Mouse (Mus musculus) small intestine, adult 2 months (tissue): Measurements from ENCODE around the gene Stub1. TPM values are rescaled to one million over a fixed set of nuclear protein-coding genes. Genes with fewer than 3 reads are reported as not detected.
"Not testable (repeated sequence)": the region's sequence is repeated elsewhere in the genome, so short reads cannot be mapped to it uniquely, and the experiment has no call there.

Experiments
- H3K27ac ChIP-seq: fragments of 200-500 bp; 2 replicates; pipeline ENCODE4 v1.5.1; 2012; ENCODE audit warnings: low read depth, low read length, control low read depth, inconsistent platforms; ENCODE audit not compliant: insufficient read depth
- H3K27me3 ChIP-seq: fragments of 200-500 bp; 2 replicates; pipeline ENCODE4 v1.6.1; 2012; ENCODE audit warnings: mild to moderate bottlenecking, moderate library complexity, low read length, inconsistent platforms; ENCODE audit not compliant: control insufficient read depth, insufficient read depth
- H3K36me3 ChIP-seq: fragments of 200-500 bp; 2 replicates; pipeline ENCODE4 v1.6.1; 2012; ENCODE audit warnings: mild to moderate bottlenecking, low read length, control low read depth, inconsistent platforms; ENCODE audit not compliant: control insufficient read depth, insufficient read depth
- H3K4me1 ChIP-seq: fragments of 200-500 bp; 2 replicates; pipeline ENCODE4 v1.6.1; 2012; ENCODE audit warnings: low read length, inconsistent platforms, mixed read lengths; ENCODE audit not compliant: control insufficient read depth, insufficient read depth, insufficient read length
- H3K4me3 ChIP-seq: fragments of 200-500 bp; 2 replicates; pipeline ENCODE4 v1.5.1; 2012; ENCODE audit warnings: low read depth, mild to moderate bottlenecking, control low read depth, inconsistent platforms, low read length, moderate library complexity
- CTCF ChIP-seq: fragments of 200-500 bp; IDR thresholded peaks from 2 replicates; pipeline ENCODE4 v1.5.1; 2012; ENCODE audit warnings: low read depth, mild to moderate bottlenecking, control low read depth, inconsistent platforms, low read length, moderate library complexity, mixed read lengths; ENCODE audit not compliant: insufficient replicate concordance, insufficient read length; ENCODE audit errors: extremely low read depth
- POLR2A ChIP-seq: fragments of 200-500 bp; IDR thresholded peaks from 2 replicates; pipeline ENCODE4 v1.6.1; 2012; ENCODE audit warnings: low read depth, mild to moderate bottlenecking, control low read depth, inconsistent platforms, low read length, moderate library complexity
- WGBS: fragments of 180-500 bp; shearing (Covaris S2); methylation state at CpG from one replicate; pipeline ENCODE4 v1.1.7; 2018; 5-methylcytosine and 5-hydroxymethylcytosine counted together
- polyA plus RNA-seq: library from polyadenylated mRNA; depleted of rRNA; stranded (reverse); fragments of >200 nt; gene quantifications from 2 replicates; pipeline ENCODE4 v1.2.3, GENCODE M21; 2012

Stub1 gene
- polyA plus RNA-seq, 1 experiment = 141 TPM

- no peak overlapping the region for H3K4me3 ChIP-seq
- 44% methylated on average over 5 of the region's 5 CpGs for WGBS
These were observed 25.2 kb downstream of the Stub1 start for GRCm38 (mm10) chr17:25808028-25808427.

GRCm38 (mm10) chr17:25807452-25807851, 25.8 kb downstream of the Stub1 start:
- H3K27me3 ChIP-seq = peaks cover 24% of the 10 kb centered on the region
- H3K36me3 ChIP-seq, H3K4me3 ChIP-seq, H3K27ac ChIP-seq, H3K4me1 ChIP-seq: not testable (repeated sequence)
- 36% methylated on average over 2 of the region's 2 CpGs for WGBS

More at GRCm38 (mm10) chr17:25808028-25808427, 25.2 kb downstream of the Stub1 start:
- Histone ChIP-seq H3K27ac (no peak overlapping the region), H3K4me1 (peaks cover 3% of the 10 kb centered on the region), H3K27me3 (peaks cover 19% of the 10 kb centered on the region), H3K36me3 (no peaks in the 10 kb centered on the region)
- TF ChIP-seq POLR2A = no peak
- no peak for TF ChIP-seq CTCF

- Histone ChIP-seq H3K4me1 (peaks cover 3% of the 10 kb centered on the region), H3K27me3 (peaks cover 24% of the 10 kb centered on the region), H3K4me3 (no peak overlapping the region), H3K27ac (no peak overlapping the region), H3K36me3 (no peaks in the 10 kb centered on the region)
- no peak for TF ChIP-seq CTCF
- no peak for TF ChIP-seq POLR2A
- 69% methylated on average over 4 of the region's 4 CpGs for WGBS
These were observed 26.7 kb downstream of the Stub1 start for GRCm38 (mm10) chr17:25806507-25806906.

- WGBS = 8% methylated on average over 10 of the region's 10 CpGs
- Histone ChIP-seq H3K4me1 (no peaks in the 10 kb centered on the region), H3K36me3 (no peaks in the 10 kb centered on the region), H3K27ac (no peak overlapping the region), H3K27me3 (0 out of 2 replicates have a peak, but pooled peaks cover 8% of the 10 kb centered on the region), H3K4me3 (no peak overlapping the region)
- TF ChIP-seq POLR2A (no peak), CTCF (no peak)
These were observed 30.2 kb downstream of the Stub1 start for GRCm38 (mm10) chr17:25802825-25803517.

- WGBS = 5% methylated on average over 6 of the region's 6 CpGs
- peak; percentile 78; the same call in 1 of the 2 replicates for TF ChIP-seq CTCF
- TF ChIP-seq POLR2A = no peak
- Histone ChIP-seq H3K27ac (no peak overlapping the region), H3K4me3 (no peak overlapping the region), H3K36me3 (no peaks in the 10 kb centered on the region), H3K4me1 (peaks cover 5% of the 10 kb centered on the region), H3K27me3 (0 out of 2 replicates have a peak, but pooled peaks cover 8% of the 10 kb centered on the region)
These were observed 32.2 kb downstream of the Stub1 start for GRCm38 (mm10) chr17:25801029-25801428.

- no peak within 1 kb of the TSS for H3K27ac ChIP-seq
These were observed 36.2 kb downstream of the Stub1 start, which contains the start of gene Metrn for GRCm38 (mm10) chr17:25796951-25797369. TSS of gene Metrn (minus strand) at chr17:25797136.

GRCm38 (mm10) chr17:25796211-25796771, 36.9 kb downstream of the Stub1 start:
- Histone ChIP-seq H3K4me3 (peak overlapping the region; percentile 69), H3K4me1 (peaks cover 16% of the 10 kb centered on the region), H3K36me3 (no peaks in the 10 kb centered on the region), H3K27me3 (no peaks in the 10 kb centered on the region), H3K27ac (no peak overlapping the region)
- WGBS = 6% methylated on average over 37 of the region's 37 CpGs
- TF ChIP-seq POLR2A = no peak
- no peak for TF ChIP-seq CTCF

More at GRCm38 (mm10) chr17:25796951-25797369, 36.2 kb downstream of the Stub1 start, which contains the start of gene Metrn:
- WGBS = under 1% methylated on average over 35 of the region's 35 CpGs
- Histone ChIP-seq H3K4me3 (peak within 1 kb of the TSS; percentile 69), H3K36me3 (no peaks in the 10 kb centered on the region), H3K4me1 (peaks cover 13% of the 10 kb centered on the region), H3K27me3 (no peaks in the 10 kb centered on the region)
- no peak for TF ChIP-seq CTCF
- TF ChIP-seq POLR2A = no peak
